Mouse (Mus musculus) liver, embryonic 14.5 days (tissue): ENCODE measurements around the gene Tnfrsf13b.

Experiments
- CTCF ChIP-seq: IDR thresholded peaks from 2 replicates; pipeline ENCODE4 v1.5.1; 2016; ENCODE audit warnings: antibody characterized with exemption, low read depth, control low read depth
- EP300 ChIP-seq: IDR thresholded peaks from 2 replicates; pipeline ENCODE4 v1.6.1; 2016; ENCODE audit warnings: antibody characterized with exemption, low read depth

- TF ChIP-seq EP300 (no peak), CTCF (no peak)
Observed at GRCm38 (mm10) chr11:61119996-61120583, 6.5 kb upstream of the Tnfrsf13b start.
